Mouse (Mus musculus): ENCODE results near the gene Gm5127. TPM values are rescaled to one million over a fixed set of nuclear protein-coding genes. Genes with fewer than 3 reads are reported as not detected.

Gm5127 gene
- polyA plus RNA-seq, 1 experiment = not detected

- no peaks in the 10 kb centered on the region for H3K27me3 ChIP-seq (ENCODE audit: control insufficient read depth, insufficient read depth, insufficient read length)
- H3K4me3 ChIP-seq = no peak overlapping the region
- no peaks in the 10 kb centered on the region for H3K36me3 ChIP-seq (ENCODE audit: control insufficient read depth, insufficient read depth)
- no peaks in the 10 kb centered on the region for H3K79me2 ChIP-seq (ENCODE audit: control insufficient read depth, insufficient read depth)
- no peak overlapping the region for H3K4me2 ChIP-seq (ENCODE audit: low read depth)
- H3ac ChIP-seq (ENCODE audit: control insufficient read depth, insufficient read length) = no peak overlapping the region
- TF ChIP-seq E2F4 (IDR thresholded peaks at IDR 0.05; ENCODE audit: insufficient read depth) = no peak
- TF ChIP-seq TCF3 (IDR thresholded peaks at IDR 0.05; ENCODE audit: insufficient read length, low read depth) = no peak
- no peak for TF ChIP-seq MAX (IDR thresholded peaks at IDR 0.05; ENCODE audit: low read depth)
- TF ChIP-seq CEBPB (IDR thresholded peaks at IDR 0.05; ENCODE audit: insufficient read depth, poor library complexity, severe bottlenecking) = no peak
These were observed 159.3 kb downstream of the Gm5127 start for GRCm38 (mm10) chrX:106742241-106742640.

GRCm38 (mm10) chrX:106755272-106755671 lies 172.3 kb downstream of the Gm5127 start:
- H3K4me2 ChIP-seq (ENCODE audit: low read depth) = no peak overlapping the region
- H3K36me3 ChIP-seq (ENCODE audit: control insufficient read depth, insufficient read depth) = no peaks in the 10 kb centered on the region
- TF ChIP-seq USF1 (IDR thresholded peaks at IDR 0.05; ENCODE audit: low read depth) = no peak
- no peak for TF ChIP-seq TCF3 (IDR thresholded peaks at IDR 0.05; ENCODE audit: insufficient read length, low read depth)
- TF ChIP-seq TCF12 (IDR thresholded peaks at IDR 0.05; ENCODE audit: insufficient read depth, poor library complexity, severe bottlenecking) = no peak
- no peak for TF ChIP-seq POLR2A (IDR thresholded peaks at IDR 0.05; ENCODE audit: insufficient read length, low read depth)
- TF ChIP-seq SRF (IDR thresholded peaks at IDR 0.05; ENCODE audit: control insufficient read depth, insufficient read length, low read depth) = no peak
- TF ChIP-seq REST (IDR thresholded peaks at IDR 0.05; ENCODE audit: insufficient read depth, insufficient read length) = no peak
- TF ChIP-seq MYOD1 (IDR thresholded peaks at IDR 0.05; ENCODE audit: control insufficient read depth in 1 of 3, insufficient read length in 2 of 3, low read depth in 2 of 3) = no peak
- TF ChIP-seq MAX (IDR thresholded peaks at IDR 0.05; ENCODE audit: low read depth) = no peak

More at GRCm38 (mm10) chrX:106755272-106755671, 172.3 kb downstream of the Gm5127 start:
- Histone ChIP-seq H3ac (ENCODE audit: control insufficient read depth, insufficient read length) (no peak overlapping the region), H3K4me3 (no peak overlapping the region), H3K79me2 (ENCODE audit: control insufficient read depth, insufficient read depth) (no peaks in the 10 kb centered on the region), H3K27me3 (ENCODE audit: control insufficient read depth, insufficient read depth, insufficient read length) (no peaks in the 10 kb centered on the region)

Other genes with a start within 250 kb of the Gm5127 start
- gene Fndc3c1, start 97.8 kb upstream of the Gm5127 start, polyA plus RNA-seq (2012; fragmentation: generic; extraction: Trizol) = not detected
- not detected for gene Cysltr1, start 20.5 kb downstream of the Gm5127 start, polyA plus RNA-seq (2012; fragmentation: generic; extraction: Trizol)